Mouse (Mus musculus): ENCODE measurements at regions not wholly inside any gene's neighbourhood (a gene's known extent, or its start where the extent isn't known, plus 50 kb on each side); places are given as distances from the start of the nearest gene placed in this dataset.
A peak's percentile ranks its signal among the peaks of the same experiment; 100 is the strongest.

DNA sequence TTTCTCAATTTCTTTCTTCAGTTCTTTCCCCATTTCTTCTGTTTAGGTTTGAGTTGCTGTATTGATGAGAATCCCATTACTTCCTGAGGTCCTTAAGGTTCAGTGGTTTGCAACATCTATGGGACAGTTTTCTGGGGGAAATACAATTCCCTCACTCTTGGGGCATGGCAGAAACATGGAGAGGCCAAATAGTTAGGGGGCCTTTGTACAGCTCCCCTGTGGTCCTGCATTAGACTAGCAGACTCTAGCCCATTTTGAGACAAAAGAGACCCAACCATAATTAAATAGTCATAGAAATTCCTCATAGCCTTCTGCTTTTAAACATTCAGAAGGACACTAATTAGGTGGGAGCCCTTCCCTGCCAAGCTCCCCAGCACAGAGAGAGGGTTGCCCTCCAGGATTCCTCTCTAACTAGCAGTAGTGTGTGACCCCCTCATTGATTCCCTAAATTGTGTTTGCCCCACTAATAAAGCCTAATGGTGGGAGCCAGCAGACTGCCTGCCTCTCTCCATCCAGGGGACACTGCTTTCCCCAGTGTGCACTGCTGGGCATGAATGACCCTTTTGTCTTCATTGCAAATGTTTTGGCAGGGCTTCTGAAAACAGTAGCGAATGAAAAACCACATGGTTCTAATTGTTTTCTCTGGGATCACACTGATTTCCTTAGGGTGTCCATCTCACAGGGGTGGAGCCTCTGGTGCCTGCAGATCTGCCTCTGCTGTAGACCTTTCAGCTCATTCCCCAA, 529.0 kb upstream of the Cdh11 start:
- Histone ChIP-seq H3K27me3 (ENCODE audit: control insufficient read depth, insufficient read depth, low read depth, low read length) (no peaks in the 10 kb centered on the region; the same call in 1 of the 2 replicates), H3K27ac (ENCODE audit: low read length) (no peak overlapping the region)

DNA sequence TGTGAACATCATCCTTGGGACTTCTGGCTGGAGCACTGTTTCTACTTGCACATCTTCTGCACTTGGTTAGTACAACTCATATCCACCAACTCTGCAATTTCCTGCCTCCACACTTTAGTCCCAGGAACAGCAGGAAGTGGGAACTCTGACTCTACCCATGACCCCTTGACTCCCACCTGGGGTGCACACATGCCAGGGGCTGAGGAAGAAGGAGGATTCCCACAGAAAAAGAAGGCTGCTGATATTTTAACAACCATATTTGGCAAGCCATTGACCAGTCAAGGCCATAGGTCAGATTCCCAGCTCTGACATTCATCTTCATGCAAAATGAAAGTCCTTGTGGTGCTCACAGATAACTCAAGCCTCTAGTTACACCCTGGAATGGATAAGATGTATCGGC, 530.3 kb upstream of the Cdh11 start:
- WGBS, result 92% methylated on average over 1 of the region's 1 CpGs
- Histone ChIP-seq H3K4me1 (ENCODE audit: control insufficient read depth, insufficient read depth, low read length) (peaks cover 3% of the 10 kb centered on the region; the same call in 1 of the 2 replicates), H3K4me3 (ENCODE audit: low read depth, low read length) (no peak overlapping the region), H3K9ac (ENCODE audit: low read depth, low read length) (no peak overlapping the region), H3K4me2 (ENCODE audit: low read length) (no peak overlapping the region), H3K27me3 (ENCODE audit: control insufficient read depth, insufficient read depth, low read depth, low read length) (no peaks in the 10 kb centered on the region; the same call in 1 of the 2 replicates), H3K27ac (ENCODE audit: low read length) (no peak overlapping the region), H3K9me3 (replicated peaks; ENCODE audit: control insufficient read depth, low read length, poor library complexity, severe bottlenecking) (no peaks in the 10 kb centered on the region), H3K36me3 (ENCODE audit: control insufficient read depth, insufficient read depth, low read length) (no peaks in the 10 kb centered on the region)
- no peak for ATAC-seq

More for the DNA sequence above, 529.0 kb upstream of the Cdh11 start:
- H3K4me2 ChIP-seq (ENCODE audit: low read length), result no peak overlapping the region
- no peaks in the 10 kb centered on the region for H3K36me3 ChIP-seq (ENCODE audit: control insufficient read depth, insufficient read depth, low read length)
- WGBS, result 7% methylated on average over 1 of the region's 1 CpGs
- H3K9me3 ChIP-seq (replicated peaks; ENCODE audit: control insufficient read depth, low read length, poor library complexity, severe bottlenecking), result no peaks in the 10 kb centered on the region
- H3K4me1 ChIP-seq (ENCODE audit: control insufficient read depth, insufficient read depth, low read length), result peaks cover 3% of the 10 kb centered on the region; the same call in 1 of the 2 replicates
- H3K4me3 ChIP-seq (ENCODE audit: low read depth, low read length), result no peak overlapping the region
- no peak overlapping the region for H3K9ac ChIP-seq (ENCODE audit: low read depth, low read length)
- ATAC-seq, result peak; percentile 84

GRCm38 (mm10) chr8:103316691-103317091, 531.2 kb upstream of the Cdh11 start:
- H3K27ac ChIP-seq (ENCODE audit: low read length), result no peak overlapping the region
- H3K27me3 ChIP-seq (ENCODE audit: control insufficient read depth, insufficient read depth, low read depth, low read length), result no peaks in the 10 kb centered on the region; the same call in 1 of the 2 replicates
- H3K9ac ChIP-seq (ENCODE audit: low read depth, low read length), result no peak overlapping the region
- WGBS, result 41% methylated on average over 5 of the region's 5 CpGs
- no peak for ATAC-seq
- H3K4me1 ChIP-seq (ENCODE audit: control insufficient read depth, insufficient read depth, low read length), result peaks cover 3% of the 10 kb centered on the region; the same call in 1 of the 2 replicates
- H3K4me3 ChIP-seq (ENCODE audit: low read depth, low read length), result no peak overlapping the region
- no peaks in the 10 kb centered on the region for H3K36me3 ChIP-seq (ENCODE audit: control insufficient read depth, insufficient read depth, low read length)
- H3K4me2 ChIP-seq (ENCODE audit: low read length), result no peak overlapping the region
- H3K9me3 ChIP-seq (replicated peaks; ENCODE audit: control insufficient read depth, low read length, poor library complexity, severe bottlenecking), result no peaks in the 10 kb centered on the region

- no peak overlapping the region for H3K4me3 ChIP-seq (ENCODE audit: low read depth, low read length)
- ATAC-seq, result no peak
These were observed 531.8 kb upstream of the Cdh11 start for GRCm38 (mm10) chr8:103317149-103317725.

DNA sequence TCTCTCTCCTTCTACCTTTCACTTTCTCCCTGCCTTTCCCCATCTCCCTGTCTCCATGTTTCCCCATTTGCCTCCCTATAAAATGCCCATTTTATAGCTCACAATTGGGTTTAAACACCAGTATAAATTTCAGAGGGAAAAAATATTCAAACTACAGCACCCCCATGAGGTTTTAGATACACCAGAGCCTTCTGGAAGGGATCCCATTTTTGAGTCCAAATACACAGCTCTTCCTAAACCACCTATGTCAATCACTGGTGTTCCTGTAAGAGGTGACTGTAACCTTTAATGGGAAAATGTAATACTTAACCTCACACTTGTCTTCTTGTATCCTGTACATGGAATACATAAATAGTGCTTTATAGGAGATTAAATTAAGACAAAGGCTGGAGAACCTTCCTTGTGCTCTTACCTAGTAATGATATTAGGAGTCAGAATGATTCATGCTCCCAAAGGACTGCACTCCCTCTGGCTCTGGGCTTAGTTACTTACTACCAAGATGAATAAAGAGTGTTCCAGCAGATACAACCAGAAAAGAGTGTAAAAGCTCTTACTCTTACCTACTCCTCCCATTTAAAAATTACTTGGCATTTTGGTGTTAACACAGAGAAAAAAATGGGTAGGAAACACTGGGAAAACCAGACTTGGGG, 538.7 kb upstream of the Cdh11 start:
- no peaks in the 10 kb centered on the region for H3K9me3 ChIP-seq (replicated peaks; ENCODE audit: control insufficient read depth, low read length, poor library complexity, severe bottlenecking)
- H3K27me3 ChIP-seq (ENCODE audit: control insufficient read depth, insufficient read depth, low read depth, low read length), result no peaks in the 10 kb centered on the region
- no peaks in the 10 kb centered on the region for H3K4me1 ChIP-seq (ENCODE audit: control insufficient read depth, insufficient read depth, low read length)
- no peak overlapping the region for H3K27ac ChIP-seq (ENCODE audit: low read length)
- H3K36me3 ChIP-seq (ENCODE audit: control insufficient read depth, insufficient read depth, low read length), result no peaks in the 10 kb centered on the region
- no peak for ATAC-seq
- no peak overlapping the region for H3K4me3 ChIP-seq (ENCODE audit: low read depth, low read length)
- no peak overlapping the region for H3K4me2 ChIP-seq (ENCODE audit: low read length)
- H3K9ac ChIP-seq (ENCODE audit: low read depth, low read length), result no peak overlapping the region

More at GRCm38 (mm10) chr8:103317149-103317725, 531.8 kb upstream of the Cdh11 start:
- no peaks in the 10 kb centered on the region for H3K36me3 ChIP-seq (ENCODE audit: control insufficient read depth, insufficient read depth, low read length)
- no peak overlapping the region for H3K9ac ChIP-seq (ENCODE audit: low read depth, low read length)
- WGBS, result 97% methylated on average over 2 of the region's 2 CpGs
- no peak overlapping the region for H3K4me2 ChIP-seq (ENCODE audit: low read length)
- H3K27ac ChIP-seq (ENCODE audit: low read length), result no peak overlapping the region
- H3K9me3 ChIP-seq (replicated peaks; ENCODE audit: control insufficient read depth, low read length, poor library complexity, severe bottlenecking), result no peaks in the 10 kb centered on the region
- H3K27me3 ChIP-seq (ENCODE audit: control insufficient read depth, insufficient read depth, low read depth, low read length), result no peaks in the 10 kb centered on the region; the same call in 1 of the 2 replicates
- peaks cover 3% of the 10 kb centered on the region; the same call in 1 of the 2 replicates for H3K4me1 ChIP-seq (ENCODE audit: control insufficient read depth, insufficient read depth, low read length)

- no peaks in the 10 kb centered on the region for H3K9me3 ChIP-seq (replicated peaks; ENCODE audit: control insufficient read depth, low read length, poor library complexity, severe bottlenecking)
- H3K27ac ChIP-seq (ENCODE audit: low read length), result no peak overlapping the region
- WGBS, result 88% methylated on average over 2 of the region's 2 CpGs
- H3K4me3 ChIP-seq (ENCODE audit: low read depth, low read length), result no peak overlapping the region
- no peak for ATAC-seq
- H3K9ac ChIP-seq (ENCODE audit: low read depth, low read length), result no peak overlapping the region
- no peaks in the 10 kb centered on the region for H3K36me3 ChIP-seq (ENCODE audit: control insufficient read depth, insufficient read depth, low read length)
- no peaks in the 10 kb centered on the region for H3K27me3 ChIP-seq (ENCODE audit: control insufficient read depth, insufficient read depth, low read depth, low read length)
- H3K4me2 ChIP-seq (ENCODE audit: low read length), result no peak overlapping the region
- H3K4me1 ChIP-seq (ENCODE audit: control insufficient read depth, insufficient read depth, low read length), result no peaks in the 10 kb centered on the region
These were observed 546.0 kb upstream of the Cdh11 start for GRCm38 (mm10) chr8:103331415-103331814.

DNA sequence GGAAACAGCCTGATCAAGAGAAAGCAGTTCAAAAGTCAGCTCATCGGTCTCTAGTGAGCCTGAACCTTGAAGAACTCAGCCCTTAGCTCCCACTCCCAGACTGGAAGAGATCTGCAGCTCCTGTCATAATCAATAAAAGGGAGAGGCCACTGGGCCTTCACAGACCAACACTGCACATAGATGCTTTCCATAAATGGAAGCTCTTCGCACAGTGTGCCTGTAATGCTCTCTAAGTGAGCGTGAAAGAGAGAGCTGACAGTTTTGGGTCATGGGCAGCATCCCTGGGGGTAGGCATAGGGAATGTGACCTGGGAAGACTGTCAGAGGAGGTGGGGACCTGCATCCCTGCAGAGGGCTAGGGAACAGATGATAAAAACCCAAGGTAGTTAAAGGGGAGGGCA, 551.9 kb upstream of the Cdh11 start:
- Histone ChIP-seq H3K27ac (ENCODE audit: low read length) (no peak overlapping the region), H3K4me1 (ENCODE audit: control insufficient read depth, insufficient read depth, low read length) (no peaks in the 10 kb centered on the region), H3K9me3 (replicated peaks; ENCODE audit: control insufficient read depth, low read length, poor library complexity, severe bottlenecking) (no peaks in the 10 kb centered on the region), H3K9ac (ENCODE audit: low read depth, low read length) (no peak overlapping the region), H3K27me3 (ENCODE audit: control insufficient read depth, insufficient read depth, low read depth, low read length) (no peaks in the 10 kb centered on the region), H3K36me3 (ENCODE audit: control insufficient read depth, insufficient read depth, low read length) (no peaks in the 10 kb centered on the region), H3K4me3 (ENCODE audit: low read depth, low read length) (no peak overlapping the region), H3K4me2 (ENCODE audit: low read length) (no peak overlapping the region)
- no peak for ATAC-seq
- WGBS, result 93% methylated on average over 3 of the region's 3 CpGs

DNA sequence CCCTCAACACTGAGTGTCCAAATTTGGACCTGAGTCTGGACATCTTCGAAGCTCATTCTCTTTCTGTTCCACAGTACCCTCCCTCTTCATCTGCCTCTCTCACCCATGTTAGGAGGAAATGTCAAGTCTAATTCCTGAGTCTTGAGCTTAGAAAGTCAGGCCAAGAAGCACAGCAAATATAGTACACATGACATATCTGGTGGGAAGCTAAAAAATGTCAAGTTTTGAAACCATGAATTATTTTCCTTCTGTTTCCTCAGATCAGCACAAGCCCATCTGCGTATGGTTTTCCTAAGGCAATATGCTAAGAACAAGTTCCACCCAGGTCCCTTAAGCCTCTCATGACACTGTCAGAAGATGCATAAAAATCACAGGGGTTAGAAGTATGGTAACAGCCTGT, 553.6 kb upstream of the Cdh11 start:
- no peaks in the 10 kb centered on the region for H3K27me3 ChIP-seq (ENCODE audit: control insufficient read depth, insufficient read depth, low read depth, low read length)
- WGBS, result 88% methylated on average over 2 of the region's 2 CpGs
- H3K4me2 ChIP-seq (ENCODE audit: low read length), result no peak overlapping the region
- H3K9me3 ChIP-seq (replicated peaks; ENCODE audit: control insufficient read depth, low read length, poor library complexity, severe bottlenecking), result no peaks in the 10 kb centered on the region
- no peaks in the 10 kb centered on the region for H3K36me3 ChIP-seq (ENCODE audit: control insufficient read depth, insufficient read depth, low read length)
- no peak overlapping the region for H3K9ac ChIP-seq (ENCODE audit: low read depth, low read length)
- H3K27ac ChIP-seq (ENCODE audit: low read length), result no peak overlapping the region
- H3K4me1 ChIP-seq (ENCODE audit: control insufficient read depth, insufficient read depth, low read length), result no peaks in the 10 kb centered on the region
- ATAC-seq, result no peak
- H3K4me3 ChIP-seq (ENCODE audit: low read depth, low read length), result no peak overlapping the region

- 93% methylated on average over 5 of the region's 5 CpGs for WGBS
- Histone ChIP-seq H3K9ac (ENCODE audit: low read depth, low read length) (no peak overlapping the region), H3K9me3 (replicated peaks; ENCODE audit: control insufficient read depth, low read length, poor library complexity, severe bottlenecking) (no peaks in the 10 kb centered on the region), H3K4me3 (ENCODE audit: low read depth, low read length) (no peak overlapping the region), H3K27me3 (ENCODE audit: control insufficient read depth, insufficient read depth, low read depth, low read length) (no peaks in the 10 kb centered on the region), H3K27ac (ENCODE audit: low read length) (no peak overlapping the region), H3K36me3 (ENCODE audit: control insufficient read depth, insufficient read depth, low read length) (no peaks in the 10 kb centered on the region), H3K4me2 (ENCODE audit: low read length) (no peak overlapping the region), H3K4me1 (ENCODE audit: control insufficient read depth, insufficient read depth, low read length) (no peaks in the 10 kb centered on the region)
- ATAC-seq, result no peak
These were observed 554.5 kb upstream of the Cdh11 start for GRCm38 (mm10) chr8:103339951-103340350.
